Mouse (Mus musculus) forebrain, embryonic 16.5 days (tissue): ENCODE results near the gene Fmod. TPM values are rescaled to one million over a fixed set of nuclear protein-coding genes. Genes with fewer than 3 reads are reported as not detected.

Experiments used
- ATAC-seq: fragments of 200-750 bp; cut with Nextera tagmentation; 2 replicates; pipeline ENCODE4 v1.8.0; 2017; ENCODE audit warnings: mild to moderate bottlenecking, moderate library complexity
- H3K27ac ChIP-seq: fragments of 300-500 bp; sonication (generic); 2 replicates; pipeline ENCODE4 v1.5.1; 2014; ENCODE audit warnings: low read length, control low read depth
- H3K27me3 ChIP-seq: fragments of 300-500 bp; sonication (generic); replicated peaks from 2 replicates; pipeline ENCODE4 v1.6.1; 2014; ENCODE audit warnings: low read length; ENCODE audit not compliant: control insufficient read depth, insufficient read depth
- H3K36me3 ChIP-seq: fragments of 300-500 bp; sonication (generic); 2 replicates; pipeline ENCODE4 v1.6.1; 2014; ENCODE audit not compliant: control insufficient read depth, insufficient read depth
- H3K4me1 ChIP-seq: fragments of 300-500 bp; sonication (generic); replicated peaks from 2 replicates; pipeline ENCODE4 v1.6.1; 2014; ENCODE audit warnings: low read length; ENCODE audit not compliant: control insufficient read depth, insufficient read depth
- H3K4me2 ChIP-seq: fragments of 300-500 bp; sonication (generic); 2 replicates; pipeline ENCODE4 v1.6.1; 2014; ENCODE audit warnings: mild to moderate bottlenecking, low read length, control low read depth
- H3K4me3 ChIP-seq: fragments of 300-500 bp; sonication (generic); replicated peaks from 2 replicates; pipeline ENCODE4 v1.5.1; 2014; ENCODE audit warnings: mild to moderate bottlenecking, low read length, control low read depth
- H3K9ac ChIP-seq: fragments of 300-500 bp; sonication (generic); replicated peaks from 2 replicates; pipeline ENCODE4 v1.6.1; 2014; ENCODE audit warnings: low read depth, low read length, control low read depth
- H3K9me3 ChIP-seq: fragments of 300-500 bp; sonication (generic); 2 replicates; pipeline ENCODE4 v1.6.1; 2016; ENCODE audit warnings: low read length; ENCODE audit not compliant: control insufficient read depth
- WGBS: fragments of 180-500 bp; shearing (Covaris S2); extraction: QIAGEN DNeasy Blood & Tissue Kit; methylation state at CpG from one replicate; pipeline ENCODE4 v1.1.7; 2014; 5-methylcytosine and 5-hydroxymethylcytosine counted together
- polyA plus RNA-seq: library from polyadenylated mRNA; unstranded; fragments of >200 nt; fragmentation: Nextera tagmentation; extraction: Ambion mirVana; gene quantifications from 2 replicates; pipeline ENCODE4 v1.2.1, GENCODE M21; 2015

Fmod gene
- polyA plus RNA-seq, 1 experiment from 2014 or later = 7.8 TPM

GRCm38 (mm10) chr1:134089074-134089473 lies 52.0 kb downstream of the Fmod start:
- WGBS = 91% methylated on average over 7 of the region's 7 CpGs
- H3K4me3 ChIP-seq = no peak overlapping the region
- ATAC-seq = no peak

GRCm38 (mm10) chr1:134091851-134092250 lies 54.8 kb downstream of the Fmod start:
- H3K4me3 ChIP-seq = no peak overlapping the region
- 89% methylated on average over 3 of the region's 3 CpGs for WGBS
- no peak overlapping the region for H3K4me2 ChIP-seq
- H3K36me3 ChIP-seq = no peaks in the 10 kb centered on the region
- no peak overlapping the region for H3K9ac ChIP-seq
- H3K27ac ChIP-seq = no peak overlapping the region
- H3K4me1 ChIP-seq = peaks cover 42% of the 10 kb centered on the region
- no peaks in the 10 kb centered on the region for H3K27me3 ChIP-seq
- H3K9me3 ChIP-seq = no peaks in the 10 kb centered on the region
- ATAC-seq = no peak

More at GRCm38 (mm10) chr1:134089074-134089473, 52.0 kb downstream of the Fmod start:
- no peaks in the 10 kb centered on the region for H3K9me3 ChIP-seq
- no peak overlapping the region for H3K9ac ChIP-seq
- no peaks in the 10 kb centered on the region for H3K27me3 ChIP-seq
- H3K36me3 ChIP-seq = no peaks in the 10 kb centered on the region
- H3K4me2 ChIP-seq = no peak overlapping the region
- H3K27ac ChIP-seq = no peak overlapping the region
- H3K4me1 ChIP-seq = peaks cover 26% of the 10 kb centered on the region

- peak overlapping the region; percentile 70 for H3K4me2 ChIP-seq
- peak overlapping the region; percentile 72 for H3K9ac ChIP-seq
- peak overlapping the region; percentile 46 for H3K4me3 ChIP-seq
- no peak for ATAC-seq
- no peaks in the 10 kb centered on the region for H3K9me3 ChIP-seq
- peak overlapping the region; percentile 25; the same call in 1 of the 2 replicates for H3K27ac ChIP-seq
- H3K27me3 ChIP-seq = no peaks in the 10 kb centered on the region
- no peaks in the 10 kb centered on the region for H3K36me3 ChIP-seq
- H3K4me1 ChIP-seq = peaks cover 44% of the 10 kb centered on the region
- WGBS = 30% methylated on average over 6 of the region's 6 CpGs
Observed at GRCm38 (mm10) chr1:134092368-134092767, 55.3 kb downstream of the Fmod start.

- Histone ChIP-seq H3K9me3 (no peaks in the 10 kb centered on the region), H3K9ac (peak overlapping the region; percentile 72), H3K27ac (peak overlapping the region; percentile 45), H3K36me3 (no peaks in the 10 kb centered on the region), H3K27me3 (no peaks in the 10 kb centered on the region), H3K4me2 (peak overlapping the region; percentile 70), H3K4me1 (peaks cover 47% of the 10 kb centered on the region), H3K4me3 (peak overlapping the region; percentile 46)
- WGBS = 2% methylated on average over 43 of the region's 43 CpGs
- ATAC-seq = peak; percentile 50
Observed at GRCm38 (mm10) chr1:134092852-134093770, 56.1 kb downstream of the Fmod start.

- ATAC-seq = no peak
- Histone ChIP-seq H3K27me3 (no peaks in the 10 kb centered on the region), H3K4me3 (no peak overlapping the region), H3K4me1 (peaks cover 55% of the 10 kb centered on the region), H3K9ac (no peak overlapping the region), H3K27ac (no peak overlapping the region), H3K9me3 (no peaks in the 10 kb centered on the region), H3K4me2 (no peak overlapping the region), H3K36me3 (no peaks in the 10 kb centered on the region)
- WGBS = 57% methylated on average over 13 of the region's 13 CpGs
Observed at GRCm38 (mm10) chr1:134093771-134094526, 56.9 kb downstream of the Fmod start.

GRCm38 (mm10) chr1:134095033-134095612 lies 58.1 kb downstream of the Fmod start:
- Histone ChIP-seq H3K4me2 (no peak overlapping the region), H3K9ac (no peak overlapping the region), H3K4me1 (peaks cover 62% of the 10 kb centered on the region), H3K36me3 (no peaks in the 10 kb centered on the region), H3K27me3 (no peaks in the 10 kb centered on the region), H3K27ac (0 out of 2 replicates have a peak overlapping the region, but pooled peaks have one; percentile 20), H3K4me3 (no peak overlapping the region), H3K9me3 (no peaks in the 10 kb centered on the region)
- 48% methylated on average over 7 of the region's 7 CpGs for WGBS
- ATAC-seq = no peak

- no peak for ATAC-seq
- 63% methylated on average over 4 of the region's 4 CpGs for WGBS
- no peaks in the 10 kb centered on the region for H3K36me3 ChIP-seq
- no peaks in the 10 kb centered on the region for H3K27me3 ChIP-seq
- H3K4me3 ChIP-seq = no peak overlapping the region
- H3K4me2 ChIP-seq = no peak overlapping the region
- peaks cover 62% of the 10 kb centered on the region for H3K4me1 ChIP-seq
- no peaks in the 10 kb centered on the region for H3K9me3 ChIP-seq
- peak overlapping the region; percentile 89 for H3K27ac ChIP-seq
- H3K9ac ChIP-seq = no peak overlapping the region; the same call in 1 of the 2 replicates
Observed at GRCm38 (mm10) chr1:134095721-134096120, 58.7 kb downstream of the Fmod start.

- ATAC-seq = peak; percentile 82
- no peaks in the 10 kb centered on the region for H3K9me3 ChIP-seq
- WGBS = 5% methylated on average over 14 of the region's 14 CpGs
- H3K4me3 ChIP-seq = no peak overlapping the region
- no peaks in the 10 kb centered on the region for H3K36me3 ChIP-seq
- H3K4me1 ChIP-seq = peaks cover 62% of the 10 kb centered on the region
- peak overlapping the region; percentile 20 for H3K4me2 ChIP-seq
- peak overlapping the region; percentile 28 for H3K9ac ChIP-seq
- peak overlapping the region; percentile 89 for H3K27ac ChIP-seq
- H3K27me3 ChIP-seq = no peaks in the 10 kb centered on the region
Observed at GRCm38 (mm10) chr1:134096264-134096934, 59.3 kb downstream of the Fmod start.
